Mouse (Mus musculus): Measurements from ENCODE around the gene Ppt2.

DNA sequence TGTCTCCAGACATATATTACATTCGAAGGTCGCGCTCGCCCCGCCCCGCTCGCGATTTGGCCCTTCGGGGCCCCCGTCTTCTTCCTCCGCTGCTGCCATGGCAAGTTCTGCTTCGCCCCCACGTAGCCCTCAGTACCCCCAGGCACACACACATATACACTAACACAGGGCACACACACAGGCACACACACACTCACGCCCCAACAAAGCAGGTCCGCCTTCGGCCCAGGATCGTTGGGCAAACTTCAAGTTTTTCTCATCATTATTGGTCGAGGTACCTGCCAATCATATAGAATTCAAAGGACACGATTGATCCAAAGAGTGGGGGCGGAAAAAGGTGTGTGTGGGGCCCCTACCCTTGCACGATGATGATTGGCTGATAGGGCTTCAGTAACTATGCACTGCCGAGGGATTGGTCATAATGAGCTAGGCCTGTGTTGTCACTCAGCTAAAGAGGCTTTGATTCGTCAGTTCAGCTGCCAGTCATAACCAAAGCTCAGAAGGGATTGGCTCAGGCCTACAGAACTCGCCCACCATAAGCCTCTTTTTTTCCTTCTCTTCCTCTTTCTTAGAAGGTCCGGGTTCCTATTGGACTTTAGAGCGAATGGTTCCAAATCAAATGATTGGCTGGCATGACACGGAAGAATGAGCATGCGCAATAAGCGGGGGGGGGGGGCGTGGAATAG lies 24.8 kb downstream of the Ppt2 start, which contains the start of gene Rnf5:
- TF ChIP-seq CTCF (IDR thresholded peaks at IDR 0.05; ENCODE audit: control insufficient read depth, insufficient read depth, low read length), result no peak
- no peak for TF ChIP-seq POLR2A (IDR thresholded peaks at IDR 0.05; ENCODE audit: borderline replicate concordance, control insufficient read depth, low read depth, low read length)

All from bone marrow, adult 2 months (tissue).